Mouse (Mus musculus): ENCODE results near the gene Dnajb9. TPM values are rescaled to one million over a fixed set of nuclear protein-coding genes. Genes with fewer than 3 reads are reported as not detected.

Dnajb9 gene
- polyA plus RNA-seq, 1 experiment from 2014 or later, result 30.6 TPM

DNA sequence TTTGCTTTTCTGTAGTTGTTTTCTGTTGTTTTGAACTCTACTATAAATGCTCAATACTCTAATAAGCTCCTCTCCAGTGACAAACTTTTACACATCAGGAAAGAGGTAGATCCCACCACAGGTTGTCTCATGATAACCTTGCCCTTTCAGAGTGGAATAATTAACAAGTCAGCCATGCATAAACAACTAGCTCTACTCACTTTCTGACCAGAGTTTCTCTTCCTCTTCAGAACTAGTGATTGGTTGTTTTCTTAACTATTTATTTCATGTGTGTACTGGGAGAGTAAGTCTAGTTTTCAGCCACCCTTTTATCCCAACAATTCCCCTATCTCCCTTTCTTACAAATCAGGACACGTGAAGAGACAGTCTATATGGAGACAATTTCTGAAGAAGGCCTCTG lies 50.8 kb downstream of the Dnajb9 start:
- Histone ChIP-seq H3K27ac (ENCODE audit: low read depth, low read length) (no peak overlapping the region), H3K9me3 (ENCODE audit: control insufficient read depth, low read length) (no peaks in the 10 kb centered on the region), H3K4me3 (ENCODE audit: low read depth, low read length) (no peak overlapping the region), H3K9ac (ENCODE audit: low read length) (no peak overlapping the region), H3K4me2 (no peak overlapping the region), H3K27me3 (ENCODE audit: control insufficient read depth, insufficient read depth, low read length) (no peaks in the 10 kb centered on the region), H3K36me3 (ENCODE audit: control insufficient read depth, insufficient read depth, low read length) (no peaks in the 10 kb centered on the region), H3K4me1 (ENCODE audit: control insufficient read depth, insufficient read depth, low read length) (no peaks in the 10 kb centered on the region)
- DNase-seq (ENCODE audit: low spot score, missing footprints) (no peak), ATAC-seq (ENCODE audit: low FRiP score) (no peak)
- 70% methylated on average over 1 of the region's 1 CpGs for WGBS

Small RNA genes lying within 50 kb of the gene (microRNA-seq; reads per million reads assigned to microRNA genes)
- gene Mir5627, result 0.57 reads per million

Other genes starting within 250 kb of the Dnajb9 start
- gene Pnpla8, start 11.0 kb upstream of the Dnajb9 start, polyA plus RNA-seq (2014; fragmentation: Nextera tagmentation; extraction: Ambion mirVana), result 95.6 and 107 TPM in 2 replicates
- 75.7 and 84.4 TPM in 2 replicates for gene Nrcam, start 118.6 kb upstream of the Dnajb9 start, polyA plus RNA-seq (2014; fragmentation: Nextera tagmentation; extraction: Ambion mirVana)